Comparison of ENCODE assay signal across 25 mouse cellular contexts in the genomic region with DNA sequence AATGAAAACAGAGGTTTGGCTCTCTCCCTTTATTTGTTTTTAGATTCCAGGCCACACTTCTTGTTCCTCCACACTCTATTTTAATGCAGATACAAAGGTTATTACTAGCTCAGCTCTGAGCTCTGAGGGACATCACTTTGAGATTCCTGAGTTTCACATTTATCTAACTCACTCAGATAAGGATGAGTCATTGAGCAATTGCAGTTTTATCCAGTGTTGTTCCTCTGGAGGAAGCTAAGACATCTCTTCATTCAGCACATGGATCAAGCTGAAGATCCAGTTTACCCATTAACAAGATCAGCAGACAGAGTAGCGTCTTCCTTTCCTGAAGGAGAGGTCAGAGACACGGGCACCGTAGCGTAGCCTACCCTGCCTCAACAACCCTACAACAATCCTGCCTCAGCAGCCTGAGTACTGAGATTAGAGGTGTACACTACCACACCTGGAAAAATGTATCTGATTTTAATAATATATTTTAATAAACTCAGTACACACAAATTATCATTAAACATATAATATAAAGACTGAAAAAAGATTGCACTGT. TPM values are rescaled to one million over a fixed set of nuclear protein-coding genes. Genes with fewer than 3 reads are reported as not detected.
DNase-seq lines count a peak whose midpoint lies in the region; ATAC-seq and TF ChIP-seq lines count a peak whose summit lies in the region.
"Had no signal": no experiment of that assay in that cellular context is flagged by ENCODE, and none has a peak within 500 bp of the region (broad histone marks: within the 10 kb centered on the region; RNA-seq: fewer than 3 reads in every experiment).

No protein-coding gene starts in this region.

- no peak overlapping the region for H3K4me2 ChIP-seq in heart, embryonic 15.5 days
- H3K4me2 ChIP-seq: embryonic facial prominence, embryonic 12.5 days; forebrain, embryonic 13.5 days; hindbrain, embryonic 14.5 days; limb, embryonic 12.5 days; lung, embryonic 15.5 days; midbrain, embryonic 11.5 days had no signal

- H3K27me3 ChIP-seq in heart, embryonic 15.5 days: no peaks in the 10 kb centered on the region
- H3K27me3 ChIP-seq in small intestine, adult 2 months (ENCODE audit: control insufficient read depth, insufficient read depth, low read length): no peaks in the 10 kb centered on the region
- H3K27me3 ChIP-seq: embryonic facial prominence, embryonic 12.5 days; forebrain, embryonic 13.5 days; limb, embryonic 12.5 days; lung, embryonic 15.5 days had no signal

- ATAC-seq in heart, embryonic 15.5 days (replicated peaks; ENCODE audit: insufficient number of reproducible peaks, insufficient read depth, low FRiP score, low read depth): no peak
- ATAC-seq: forebrain, embryonic 13.5 days had no signal

- TF ChIP-seq POLR2A in small intestine, adult 2 months (IDR thresholded peaks at IDR 0.05; ENCODE audit: low read depth, low read length): no peak

- H3K27ac ChIP-seq in heart, embryonic 15.5 days: 0 out of 2 replicates have a peak overlapping the region, but pooled peaks have one; percentile 12
- peak overlapping the region; percentile 48; the same call in 1 of the 2 replicates for H3K27ac ChIP-seq in small intestine, adult 2 months (ENCODE audit: insufficient read depth, low read depth, low read length)
- H3K27ac ChIP-seq: embryonic facial prominence, embryonic 12.5 days; forebrain, embryonic 13.5 days; hindbrain, embryonic 14.5 days; limb, embryonic 12.5 days; liver, embryonic 14.5 days; lung, embryonic 15.5 days; stomach, postnatal 0 days had no signal

- intact Hi-C loops in heart, postnatal 25 days (cut with DNase I): no loop called here

- no peak overlapping the region for H3K9ac ChIP-seq in heart, embryonic 15.5 days
- H3K9ac ChIP-seq: embryonic facial prominence, embryonic 12.5 days; forebrain, embryonic 13.5 days; hindbrain, embryonic 14.5 days; limb, embryonic 12.5 days; liver, embryonic 14.5 days; lung, embryonic 15.5 days had no signal

- DNase-seq in heart, postnatal 25 days (ENCODE audit: low spot score): no peak
- peak; percentile 77 for DNase-seq in kidney, adult 9 months
- DNase-seq in kidney, postnatal 10 days: no peak
- peak; percentile 33 for DNase-seq in MN1 (ENCODE audit: low spot score)
- DNase-seq in adrenal gland, postnatal 4 days (ENCODE audit: low spot score in 2 of 2): no peak
- DNase-seq in lung, postnatal 25 days (ENCODE audit: low spot score): no peak
- DNase-seq: adrenal gland, adult 2 months; B cell, adult 2 months; cerebellum, adult 11 months; cerebellum, postnatal 10 days; gastrocnemius, postnatal 14 days; heart, adult 18-20 months; heart, postnatal 36 days; retina, postnatal 1 day had no signal

- no peaks in the 10 kb centered on the region for H3K36me3 ChIP-seq in heart, embryonic 15.5 days
- no peaks in the 10 kb centered on the region for H3K36me3 ChIP-seq in small intestine, adult 2 months (ENCODE audit: control insufficient read depth, insufficient read depth, low read length)
- H3K36me3 ChIP-seq: embryonic facial prominence, embryonic 12.5 days; limb, embryonic 12.5 days; lung, embryonic 15.5 days had no signal

- TF ChIP-seq CTCF in small intestine, adult 2 months (IDR thresholded peaks at IDR 0.05; ENCODE audit: extremely low read depth, insufficient read length, insufficient replicate concordance, low read depth, low read length): no peak

- 64% methylated on average over 4 of the region's 4 CpGs for WGBS in heart, embryonic 15.5 days
- 35% methylated on average over 4 of the region's 4 CpGs for WGBS in small intestine, adult 2 months

- H3K4me1 ChIP-seq in heart, embryonic 15.5 days (replicated peaks): peaks cover 8% of the 10 kb centered on the region; the same call in 1 of the 2 replicates
- H3K4me1 ChIP-seq in small intestine, adult 2 months (ENCODE audit: control insufficient read depth, insufficient read depth, insufficient read length, low read length): peaks cover 6% of the 10 kb centered on the region; the same call in 1 of the 2 replicates
- H3K4me1 ChIP-seq: embryonic facial prominence, embryonic 12.5 days; lung, embryonic 15.5 days had no signal

- no peaks in the 10 kb centered on the region for H3K9me3 ChIP-seq in heart, embryonic 15.5 days (replicated peaks)
- H3K9me3 ChIP-seq: embryonic facial prominence, embryonic 12.5 days; forebrain, embryonic 13.5 days; limb, embryonic 12.5 days; lung, embryonic 15.5 days had no signal

- no peak overlapping the region for H3K4me3 ChIP-seq in heart, embryonic 15.5 days
- H3K4me3 ChIP-seq in small intestine, adult 2 months (ENCODE audit: low read depth, low read length): no peak overlapping the region
- H3K4me3 ChIP-seq: embryonic facial prominence, embryonic 12.5 days; erythroblast, embryonic 14.5 days; forebrain, embryonic 13.5 days; limb, embryonic 12.5 days; lung, embryonic 15.5 days had no signal

RNA-seq across cellular contexts. Expression of gene Glg1, which starts 12.7 kb away (rescaled TPM):
- 50.8 and 64.1 TPM in 2 replicates for polyA plus RNA-seq in heart, embryonic 15.5 days (2015; fragmentation: Nextera tagmentation; extraction: Ambion mirVana)
- total RNA-seq in heart, postnatal 25 days (2021): 100 to 1,000 TPM in 1 of 2 experiments, 10 to 100 TPM in 1; 96.0 to 105 TPM
- polyA plus RNA-seq in small intestine, adult 2 months (2012; rRNA removed): 11.0 and 26.0 TPM in 2 replicates
- total RNA-seq in adrenal gland, postnatal 4 days (2021): 100 to 1,000 TPM; 127 to 138 TPM

RNA-seq across cellular contexts. Expression of gene Rfwd3, which starts 53.7 kb away (rescaled TPM):
- 28.8 and 38.9 TPM in 2 replicates for polyA plus RNA-seq in heart, embryonic 15.5 days (2015; fragmentation: Nextera tagmentation; extraction: Ambion mirVana)
- 10 to 100 TPM; 16.7 to 17.9 TPM for total RNA-seq in heart, postnatal 25 days (2021)
- polyA plus RNA-seq in small intestine, adult 2 months (2012; rRNA removed): 4.5 and 9.1 TPM in 2 replicates
- 10 to 100 TPM; 78.9 to 79.4 TPM for total RNA-seq in adrenal gland, postnatal 4 days (2021)

Comparison
In these comparisons a context has a peak if more than half of its experiments do, and no peak if none do; other contexts are left out.
1. DNase-seq: peak in kidney, adult 9 months (single experiment) and MN1 (single experiment); none in heart, postnatal 25 days (single experiment), kidney, postnatal 10 days (single experiment), adrenal gland, postnatal 4 days (0 of 2) and lung, postnatal 25 days (single experiment).
2. RNA of gene Rfwd3, which starts 53.7 kb away (total RNA-seq): 78.9 to 79.4 TPM in adrenal gland, postnatal 4 days; 16.7 to 17.9 TPM in heart, postnatal 25 days; every median in the first group is over 4 times any median in the second.